Mouse (Mus musculus) mouse trophoblast stem cell (cell line): ENCODE data around the gene Acss1.

Experiments
- in situ Hi-C, 2 experiments: fragments of 300-500 bp; cut with MseI, MboI; formaldehyde crosslinking; loops; 2 replicates in 1 of 2; 3 replicates in 1 of 2; pipeline ENCODE4 v1.15.1; 2025

Acss1 gene

GRCm38 (mm10) chr2:150667820-150668766, at the start of gene Acss1:
Gene Acss1, minus strand, starts transcription at chr2:150668500.
- in situ Hi-C loops, result no loop called here

GRCm38 (mm10) chr2:150712167-150712674, 43.9 kb upstream of the Acss1 start:
- in situ Hi-C loops, result no loop called here

DNA sequence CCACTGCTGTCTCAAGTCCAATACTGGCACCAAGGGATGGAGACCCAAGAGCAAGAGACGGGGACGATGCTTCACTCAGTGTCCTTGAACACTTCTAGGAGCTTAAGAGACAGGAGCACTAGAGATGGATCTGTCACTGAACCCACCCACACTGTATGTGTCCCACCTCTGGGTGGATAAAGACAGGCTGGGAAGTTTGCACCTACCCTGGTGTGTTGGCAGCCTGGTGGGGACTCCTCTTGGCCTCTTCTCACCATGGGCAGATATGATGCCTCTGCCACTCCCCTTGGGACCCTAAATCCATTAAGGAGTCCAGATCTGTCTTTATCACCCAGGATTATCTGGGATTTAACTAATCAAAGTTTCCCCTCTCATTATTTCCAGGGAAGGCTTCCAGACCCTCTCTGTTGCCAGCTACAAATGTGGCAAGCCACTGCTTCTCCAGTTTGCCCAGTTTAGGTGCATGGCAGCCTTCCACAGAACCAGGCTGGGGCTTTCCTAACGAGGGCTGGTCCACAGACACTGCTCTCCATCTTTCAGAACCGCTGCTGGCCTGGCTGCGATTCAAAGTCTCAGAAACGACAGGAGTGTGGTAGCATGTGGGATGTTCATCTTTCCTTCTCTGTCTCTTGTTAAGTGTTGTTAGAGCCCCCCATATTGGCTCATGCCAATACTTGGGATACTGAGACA, 23.3 kb upstream of the Acss1 start:
- in situ Hi-C loops, result no loop called here

- in situ Hi-C loops, result no loop called here
Observed at GRCm38 (mm10) chr2:150690216-150690615, 21.9 kb upstream of the Acss1 start.

GRCm38 (mm10) chr2:150689223-150689800, 21.0 kb upstream of the Acss1 start, which contains the start of gene Vsx1:
Gene Vsx1, minus strand, starts transcription at chr2:150689360.
- in situ Hi-C loops, result no loop called here

DNA sequence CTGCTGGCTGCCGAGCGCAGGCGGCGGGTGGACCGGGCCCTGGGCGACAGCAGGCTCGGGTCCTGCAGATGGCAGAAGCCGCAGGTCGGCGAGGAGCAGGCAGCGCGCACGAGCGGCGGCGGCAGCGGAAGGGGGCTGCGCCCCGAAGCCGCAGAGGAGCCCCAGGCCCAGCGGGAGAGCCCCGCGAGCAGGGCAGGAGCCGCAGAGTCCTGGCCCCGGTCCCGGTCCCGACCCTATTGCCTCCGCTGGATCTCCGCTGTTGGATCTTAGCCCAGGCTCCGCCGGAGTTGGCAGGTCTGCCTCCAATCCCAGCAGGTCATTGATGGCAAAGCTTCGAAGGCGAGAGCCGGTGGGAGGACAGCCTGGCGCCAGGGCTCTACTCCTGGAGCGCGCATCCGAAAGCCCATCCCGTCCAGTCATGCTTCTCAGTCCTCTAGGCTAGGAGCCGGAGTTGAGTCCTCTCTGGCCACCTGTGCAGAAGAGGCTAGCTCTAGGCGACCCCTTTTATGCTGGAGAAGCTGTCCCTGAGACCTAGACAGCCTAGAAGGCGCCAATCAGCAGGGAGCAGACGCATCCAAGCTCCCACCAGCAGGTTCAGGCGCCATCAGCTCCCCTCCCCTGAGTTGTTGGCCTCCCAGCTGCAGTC, 20.4 kb upstream of the Acss1 start:
- in situ Hi-C loops, result no loop called here

DNA sequence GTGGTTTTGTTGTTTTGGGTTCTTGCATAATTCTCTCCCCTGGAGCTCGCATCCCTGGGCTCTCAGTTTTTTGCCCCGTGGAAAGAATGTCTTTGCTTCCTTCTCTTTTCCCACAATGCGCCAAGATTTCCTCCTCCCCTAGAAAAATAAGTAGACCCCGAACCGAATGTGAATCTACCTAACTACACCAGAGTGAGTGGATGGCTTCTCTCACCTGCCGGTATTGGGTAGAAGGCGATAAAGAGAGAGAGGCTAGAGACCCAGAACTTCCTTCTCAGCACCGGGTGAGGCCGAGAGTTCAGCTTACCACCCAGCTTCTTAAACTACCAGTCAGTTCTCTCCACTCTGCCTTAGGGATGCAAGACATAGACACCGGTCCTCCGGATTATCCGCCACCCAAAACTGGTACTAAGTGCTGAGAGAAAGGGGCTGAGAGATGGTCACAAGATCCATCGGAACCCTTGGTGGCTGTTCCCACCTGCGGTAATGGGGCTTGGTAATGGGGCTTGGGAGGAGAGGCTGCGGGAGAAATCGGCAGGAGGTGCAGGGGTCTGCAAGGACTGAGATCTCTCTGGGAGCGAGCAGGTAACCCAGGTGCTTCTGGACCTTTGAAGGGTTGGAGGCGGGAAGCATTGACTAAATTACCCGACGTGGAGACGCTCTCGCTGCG, 19.7 kb upstream of the Acss1 start:
- in situ Hi-C loops, result no loop called here

- in situ Hi-C loops, result no loop called here
Observed at GRCm38 (mm10) chr2:150685389-150685788, 17.1 kb upstream of the Acss1 start.

DNA sequence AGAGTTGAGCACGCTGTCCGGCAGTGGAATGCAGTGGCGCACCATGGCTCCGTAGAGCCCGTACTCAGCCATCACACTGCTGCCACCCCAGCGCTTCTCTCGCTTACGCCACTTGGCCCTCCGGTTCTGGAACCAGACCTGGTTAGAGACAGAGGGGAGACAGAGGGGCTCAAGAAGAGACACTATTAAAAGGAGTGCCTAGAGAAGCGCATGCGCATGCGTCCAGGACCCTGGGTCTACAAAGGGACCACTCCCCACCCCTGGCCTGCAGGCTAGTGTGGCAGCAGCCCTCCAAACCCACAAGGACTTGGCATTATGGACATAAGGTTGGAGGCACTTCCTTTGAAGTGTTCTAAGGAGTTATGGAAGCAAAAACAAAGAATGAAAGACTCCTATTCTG, 16.2 kb upstream of the Acss1 start:
- in situ Hi-C loops, result loop anchor here (5.0 kb wide), 2 partner anchors 58 to 63 kb away; partner anchors contain the start of gene Entpd6 (in 1 of the 2)

DNA sequence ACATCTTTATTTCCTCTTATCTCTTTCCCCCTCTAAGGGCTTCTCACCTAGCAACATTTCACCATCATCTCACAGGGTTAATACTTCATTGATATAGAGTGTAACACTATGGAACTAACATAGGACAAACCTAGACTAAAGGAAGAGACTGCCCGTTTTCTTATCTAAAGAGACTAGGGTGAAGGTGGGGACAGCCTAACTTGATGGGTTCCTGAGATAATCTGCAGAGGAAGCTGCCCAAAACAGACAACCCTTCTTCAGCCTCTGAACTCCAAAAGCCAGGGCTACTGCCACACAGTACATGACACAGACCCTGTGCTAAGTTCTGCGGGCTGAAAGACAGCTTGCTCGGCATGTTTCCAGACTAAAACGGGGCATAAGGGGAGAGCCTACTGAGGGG, 13.3 kb upstream of the Acss1 start:
- in situ Hi-C loops, result loop anchor here (5.0 kb wide), 2 partner anchors 61 to 66 kb away; partner anchors contain the start of gene Entpd6 (in 1 of the 2)

- in situ Hi-C loops, result no loop called here
Observed at GRCm38 (mm10) chr2:150678392-150678791, 10.1 kb upstream of the Acss1 start.

GRCm38 (mm10) chr2:150675525-150675924, 7.2 kb upstream of the Acss1 start:
- in situ Hi-C loops, result no loop called here

GRCm38 (mm10) chr2:150674900-150675299, 6.6 kb upstream of the Acss1 start:
- in situ Hi-C loops, result loop anchor here (5.0 kb wide), 1 partner anchor 63 kb away; no protein-coding TSS in a partner anchor

DNA sequence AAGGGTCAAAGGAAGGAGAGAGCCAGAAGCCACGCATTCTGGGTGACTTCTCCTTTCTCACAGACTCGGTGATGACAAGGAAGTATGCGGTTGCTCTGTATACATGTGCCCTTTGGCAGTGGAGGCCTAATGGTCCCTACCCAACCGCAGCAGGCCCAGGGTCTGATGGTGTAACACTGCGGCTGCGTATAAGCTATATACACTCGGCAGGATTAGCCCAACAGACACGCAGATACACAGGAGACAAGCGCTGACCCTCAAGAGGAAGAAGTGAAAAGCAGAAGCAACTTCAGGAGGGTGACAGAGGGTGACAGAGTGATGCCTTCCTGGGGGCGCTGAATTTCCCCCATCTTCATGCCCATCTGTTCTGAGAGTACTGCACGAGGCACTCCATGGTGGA, 5.6 kb upstream of the Acss1 start:
- in situ Hi-C loops, result loop anchor here (5.0 kb wide), 1 partner anchor 62 kb away; no protein-coding TSS in a partner anchor

GRCm38 (mm10) chr2:150671609-150672290, 3.5 kb upstream of the Acss1 start:
- in situ Hi-C loops, result loop anchor here (5.0 kb wide), 1 partner anchor 59 kb away; no protein-coding TSS in a partner anchor

GRCm38 (mm10) chr2:150670926-150671325, 2.6 kb upstream of the Acss1 start:
- in situ Hi-C loops, result loop anchor here (5.0 kb wide), 1 partner anchor 59 kb away; no protein-coding TSS in a partner anchor

GRCm38 (mm10) chr2:150669454-150670045, 1.2 kb upstream of the Acss1 start:
- in situ Hi-C loops, result loop anchor here (5.0 kb wide), 1 partner anchor 57 kb away; no protein-coding TSS in a partner anchor

DNA sequence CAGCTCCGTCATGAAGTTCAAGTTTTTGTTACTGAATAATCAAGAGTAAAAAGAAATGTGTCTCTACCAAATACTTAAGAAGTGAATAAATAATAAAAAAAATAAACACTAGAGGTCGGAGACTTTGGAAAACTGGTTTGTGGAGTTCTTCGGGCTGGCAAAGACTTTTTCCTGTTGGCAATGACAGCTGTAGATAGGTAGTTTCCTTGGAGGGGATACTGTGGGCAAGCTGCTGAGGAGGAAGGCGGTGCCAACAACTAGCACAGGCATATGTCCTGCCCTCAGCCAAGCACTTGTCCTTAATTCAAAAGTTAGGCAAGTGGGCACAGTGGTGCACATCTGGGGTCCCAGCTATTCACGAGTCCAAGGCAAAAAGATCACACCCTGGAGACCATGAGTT, 656 bp upstream of the Acss1 start:
- in situ Hi-C loops, result no loop called here

DNA sequence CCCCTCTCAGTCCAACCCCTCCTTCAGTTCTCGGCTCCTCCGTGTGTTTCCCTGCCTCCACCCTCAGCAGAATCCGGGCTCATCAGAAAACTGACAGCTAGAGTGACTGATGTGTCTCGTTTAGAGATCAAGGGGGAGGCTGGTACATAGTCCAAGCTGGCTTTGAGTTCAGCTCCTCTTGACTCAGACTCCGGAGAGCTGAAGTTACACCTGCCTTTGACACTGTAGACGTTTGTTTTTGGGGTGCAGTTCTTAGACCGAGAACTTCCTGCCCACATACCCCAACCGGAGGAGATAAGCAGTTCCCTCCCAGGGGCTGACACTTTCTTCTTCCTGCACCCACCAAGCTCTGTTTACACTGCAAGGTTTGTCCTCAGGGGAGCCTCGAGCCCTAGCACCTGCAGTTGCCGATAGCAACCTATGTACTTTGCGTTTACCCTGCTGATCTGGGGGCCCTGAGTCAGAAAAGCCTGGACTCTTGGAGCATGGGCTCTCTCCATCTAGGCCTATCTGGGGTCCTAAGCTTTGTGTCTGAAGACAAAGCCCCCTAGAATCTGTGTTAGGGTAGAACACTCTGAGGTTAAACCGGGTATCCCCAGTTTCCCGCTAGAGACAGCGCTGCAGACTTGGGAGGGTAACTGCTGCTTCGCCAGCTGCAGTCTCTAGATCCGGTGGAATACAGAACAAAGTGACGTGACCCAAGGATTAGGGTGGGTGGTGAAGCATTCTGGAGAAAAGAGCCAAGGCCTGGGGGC, 1.1 kb downstream of the Acss1 start:
- in situ Hi-C loops, result no loop called here
